Mouse (Mus musculus) gastrocnemius, postnatal 10 days (tissue): Measurements from ENCODE around the gene Noct. TPM values are rescaled to one million over a fixed set of nuclear protein-coding genes. Genes with fewer than 3 reads are reported as not detected.

Source experiments
- DNase-seq: peaks from one replicate; pipeline ENCODE4 v3.0.0; 2021; ENCODE audit warnings: mixed read lengths
- total RNA-seq, 2 experiments: library from RNA; stranded (reverse); gene quantifications; 2 replicates each; pipeline ENCODE4 v1.2.3; 2021

The Noct gene
- total RNA-seq, 2 experiments from 2014 or later = 11.0 to 14.3 TPM

DNA sequence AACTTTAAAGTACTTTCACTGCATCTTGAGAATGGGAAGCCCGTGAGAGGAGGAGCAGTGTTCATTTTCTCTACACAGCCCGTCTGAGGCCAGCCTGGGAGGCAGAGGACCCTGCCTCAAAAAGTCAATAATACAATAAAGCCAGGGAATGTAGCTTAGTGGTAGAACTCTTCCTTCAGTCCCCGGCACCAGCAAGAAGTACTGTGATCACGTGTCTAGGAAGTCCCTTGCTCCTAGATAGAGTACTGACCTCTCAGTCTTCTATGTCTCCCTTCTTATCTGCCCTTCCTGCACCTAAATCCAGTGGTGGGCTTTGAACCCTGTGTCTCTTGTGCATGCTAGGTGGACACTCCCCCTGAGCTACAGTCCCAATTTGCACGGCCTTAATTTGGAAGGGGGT is 6.6 kb downstream of the Noct start:
- DNase-seq = no peak

DNA sequence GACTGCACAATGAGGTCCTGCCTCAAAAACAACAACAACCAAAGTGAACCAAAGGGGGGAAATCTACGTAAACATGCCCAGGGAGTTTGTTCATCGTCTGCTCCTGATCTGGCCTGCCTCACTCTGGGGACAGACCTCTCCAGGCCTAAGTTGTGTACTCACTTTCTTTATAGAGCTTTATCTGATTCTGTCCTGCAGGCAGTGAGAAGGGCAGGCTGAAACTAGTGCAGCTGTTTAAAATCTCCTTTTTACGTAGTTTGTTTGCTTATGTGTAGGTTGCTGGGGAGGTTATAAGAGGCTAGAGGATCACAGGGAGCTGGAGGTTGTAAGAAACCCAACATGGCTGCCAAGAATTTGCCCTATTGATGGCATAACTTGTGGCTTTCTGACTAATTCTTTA is 7.3 kb downstream of the Noct start:
- no peak for DNase-seq

DNA sequence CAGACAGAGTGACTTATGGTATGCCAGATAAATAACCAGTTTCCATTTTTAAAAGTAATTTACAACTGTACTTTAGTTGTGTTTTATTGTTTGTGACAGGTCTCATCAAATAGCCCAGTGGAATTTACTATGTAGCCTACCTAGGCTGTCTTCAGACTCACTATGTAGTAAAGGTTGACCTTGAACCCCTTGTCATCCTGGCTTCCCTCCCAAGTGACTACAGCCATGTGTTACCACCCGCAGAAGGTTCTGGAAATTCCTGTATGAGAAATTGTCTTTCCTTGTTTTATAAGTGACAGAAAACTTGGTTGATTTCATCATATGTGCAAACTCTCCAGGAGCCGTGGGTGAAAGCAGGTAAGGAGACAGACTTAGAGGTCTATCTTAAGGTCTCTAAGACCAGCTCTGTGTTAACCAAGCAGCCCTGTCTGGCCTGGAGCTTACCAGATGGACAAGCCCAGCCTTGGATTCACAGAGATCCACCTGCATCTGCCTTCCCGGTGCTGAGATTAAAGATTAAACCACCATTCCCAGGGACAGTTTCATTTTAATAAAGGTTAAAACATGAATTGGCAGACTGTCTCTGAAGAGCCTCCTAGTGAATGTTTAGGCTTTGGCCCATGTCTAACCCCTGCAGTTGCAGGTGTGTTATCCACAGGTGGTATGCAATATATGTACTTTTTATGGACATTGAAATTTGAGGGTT is 8.1 kb downstream of the Noct start:
- DNase-seq = no peak

DNA sequence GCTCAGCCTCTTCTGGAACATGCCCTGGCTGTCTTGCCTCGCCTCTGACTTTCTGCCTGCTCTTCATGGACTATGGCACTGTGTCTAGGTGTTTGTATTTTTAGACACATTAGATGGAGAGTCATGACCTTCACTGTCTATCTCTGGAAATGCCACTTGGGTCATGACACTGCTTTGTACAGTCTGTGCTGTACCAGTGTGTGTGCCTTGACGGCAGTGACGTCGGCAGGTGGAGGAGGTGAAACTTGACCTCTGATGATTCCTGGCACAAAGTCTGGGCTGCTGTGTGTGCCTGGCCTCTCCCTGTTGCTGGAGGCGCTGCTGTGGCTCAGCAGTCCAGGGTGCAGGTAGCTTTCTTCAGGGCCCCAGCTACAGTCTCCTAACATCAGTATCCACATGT is 9.2 kb downstream of the Noct start:
- no peak for DNase-seq

- peak; percentile 88 for DNase-seq
Measured at GRCm38 (mm10) chr3:51233918-51234751, 9.9 kb downstream of the Noct start.

GRCm38 (mm10) chr3:51234752-51235055 is 10.5 kb downstream of the Noct start:
- no peak for DNase-seq

GRCm38 (mm10) chr3:51238515-51238914 is 14.3 kb downstream of the Noct start:
- DNase-seq = no peak

- no peak for DNase-seq
Measured at GRCm38 (mm10) chr3:51239541-51239940, 15.3 kb downstream of the Noct start.

- DNase-seq = no peak
Measured at GRCm38 (mm10) chr3:51247704-51248103, 23.5 kb downstream of the Noct start.

DNA sequence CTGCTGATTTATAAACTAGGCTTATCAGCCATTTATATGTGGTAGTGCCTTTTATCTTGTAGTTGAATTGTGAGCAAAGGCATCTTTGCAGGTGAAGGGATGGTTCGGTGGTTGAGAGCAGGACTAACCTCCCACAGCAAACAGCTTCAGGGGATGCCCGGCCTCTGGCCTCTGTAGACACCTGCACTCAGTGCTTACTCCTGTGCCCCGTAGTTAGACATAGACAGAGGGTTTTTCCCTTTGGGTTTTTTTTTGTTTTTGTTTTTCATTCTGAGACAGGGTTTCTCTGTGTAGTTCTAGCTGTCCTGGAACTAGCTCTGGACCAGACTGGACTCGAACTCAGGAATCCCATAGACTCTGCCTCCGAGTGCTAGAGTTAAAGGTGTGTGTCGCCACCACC is 24.4 kb downstream of the Noct start:
- DNase-seq = no peak

DNA sequence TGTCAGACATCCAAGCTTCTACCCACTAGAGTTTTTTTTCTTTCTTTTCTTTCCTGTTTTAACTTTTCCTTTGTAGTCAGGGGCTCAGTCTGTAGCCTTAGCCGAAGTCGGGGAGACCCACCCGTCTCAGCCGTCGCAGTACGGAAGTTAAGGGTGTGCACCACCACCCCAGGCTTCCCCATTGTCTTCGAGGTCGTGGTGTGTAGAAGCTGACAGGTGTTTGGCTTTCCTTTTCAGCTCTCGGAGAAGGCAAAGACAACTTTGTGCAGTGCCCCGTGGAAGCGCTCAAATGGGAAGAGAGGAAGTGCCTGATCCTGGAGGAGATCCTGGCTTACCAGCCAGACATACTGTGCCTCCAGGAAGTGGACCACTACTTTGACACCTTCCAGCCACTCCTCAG is 25.2 kb downstream of the Noct start:
- DNase-seq = no peak

GRCm38 (mm10) chr3:51249866-51250265 is 25.6 kb downstream of the Noct start:
- no peak for DNase-seq

DNA sequence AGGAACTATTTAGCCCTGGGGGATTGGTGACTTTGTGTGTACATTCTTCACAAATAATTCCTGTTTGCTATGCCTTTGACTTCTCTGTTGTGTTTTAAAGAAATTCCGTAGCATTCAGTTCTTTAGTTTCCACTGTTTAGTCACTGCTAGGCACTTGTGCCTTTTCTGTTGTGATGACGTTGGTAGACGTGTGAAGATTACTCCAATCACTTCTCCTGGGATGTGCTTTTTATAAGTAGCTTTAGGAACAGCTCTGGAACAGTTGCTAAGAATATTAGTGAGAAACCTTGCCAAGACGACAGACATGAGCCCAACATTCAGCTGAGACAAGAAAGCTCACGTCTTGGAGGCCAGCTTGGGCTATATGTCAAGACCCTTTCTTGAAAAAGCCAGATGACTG is 26.8 kb downstream of the Noct start:
- no peak for DNase-seq

DNA sequence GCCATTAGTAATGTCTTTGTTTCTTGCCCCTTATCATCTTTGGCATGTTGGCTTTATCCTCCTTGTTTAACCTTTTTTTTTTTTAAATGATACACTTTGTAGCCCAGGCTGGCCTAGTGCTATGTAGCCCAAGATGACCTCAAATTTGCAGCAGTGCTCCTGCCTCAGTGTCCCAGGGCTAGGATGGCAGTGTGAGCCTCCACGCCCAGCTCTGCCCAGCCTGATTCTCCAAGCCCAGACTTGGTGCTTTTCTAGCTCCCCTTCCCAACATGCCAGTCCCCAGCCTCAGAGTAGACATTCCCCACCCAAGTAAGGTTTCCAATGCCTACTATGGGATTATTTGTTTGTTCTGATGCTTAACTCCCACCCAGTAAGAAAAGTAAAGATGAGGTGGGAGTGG is 28.0 kb downstream of the Noct start:
- no peak for DNase-seq

- no peak for DNase-seq
Measured at GRCm38 (mm10) chr3:51252689-51253402, 28.6 kb downstream of the Noct start.

GRCm38 (mm10) chr3:51254784-51255183 is 30.5 kb downstream of the Noct start:
- no peak for DNase-seq

DNA sequence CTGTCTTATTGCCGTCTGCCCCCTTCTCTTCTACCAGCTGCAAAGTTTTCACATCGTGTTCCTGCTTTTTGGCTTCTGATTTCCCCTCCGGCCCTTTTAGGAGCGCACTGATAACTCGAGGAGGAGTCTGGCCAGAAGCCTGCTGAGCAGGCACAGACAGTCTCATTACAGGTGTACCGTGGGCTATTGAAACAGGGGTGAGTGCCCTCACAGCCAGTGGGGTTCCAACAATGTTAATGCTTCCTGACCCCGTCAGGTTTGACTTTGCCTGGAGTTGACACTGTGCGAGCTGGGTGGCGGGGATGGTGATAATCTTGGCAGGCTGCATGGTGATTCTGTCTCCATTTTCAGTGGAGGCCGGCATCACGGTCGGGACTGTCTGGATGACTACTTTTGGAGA is 32.2 kb downstream of the Noct start:
- DNase-seq = no peak

GRCm38 (mm10) chr3:51258070-51258469 is 33.8 kb downstream of the Noct start:
- no peak for DNase-seq

DNA sequence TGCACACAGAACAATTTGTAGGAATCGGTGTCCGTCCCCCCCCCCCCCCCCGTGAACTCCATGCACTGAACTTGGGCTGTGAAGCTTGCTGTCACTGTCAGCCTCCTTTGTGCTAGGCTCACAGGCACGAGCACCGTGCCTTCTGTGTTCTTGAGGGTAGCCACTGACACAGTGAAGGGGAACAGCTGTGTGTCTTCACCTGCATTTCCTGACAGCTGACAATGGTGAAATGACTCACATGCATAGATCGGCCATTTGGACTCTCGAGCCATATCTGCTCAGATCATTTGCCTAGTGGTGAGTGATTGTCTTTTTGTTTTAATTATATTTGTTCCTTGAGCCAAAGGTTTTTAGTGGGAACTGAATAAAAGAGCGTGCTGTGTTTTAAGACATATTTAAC is 38.7 kb downstream of the Noct start:
- no peak for DNase-seq

DNA sequence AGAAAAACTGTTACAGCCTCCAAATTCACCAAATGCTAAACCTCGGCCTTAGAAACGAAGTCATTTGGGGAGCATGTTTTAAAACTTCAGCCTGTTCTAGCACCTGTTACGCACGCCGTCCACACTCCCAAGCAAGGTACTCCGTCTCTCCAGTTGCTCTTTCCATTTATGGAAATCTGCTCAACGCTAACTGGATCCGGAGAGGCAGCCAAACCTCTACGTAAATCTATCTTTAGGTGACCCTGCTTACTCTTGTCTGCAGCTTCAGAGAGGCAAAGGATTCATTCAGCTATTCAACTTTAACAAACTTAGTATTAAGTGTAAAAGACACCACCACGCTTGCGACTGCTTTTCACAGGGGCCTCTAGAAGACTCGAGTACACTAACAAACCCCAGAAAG is 44.2 kb downstream of the Noct start:
- DNase-seq = no peak

DNA sequence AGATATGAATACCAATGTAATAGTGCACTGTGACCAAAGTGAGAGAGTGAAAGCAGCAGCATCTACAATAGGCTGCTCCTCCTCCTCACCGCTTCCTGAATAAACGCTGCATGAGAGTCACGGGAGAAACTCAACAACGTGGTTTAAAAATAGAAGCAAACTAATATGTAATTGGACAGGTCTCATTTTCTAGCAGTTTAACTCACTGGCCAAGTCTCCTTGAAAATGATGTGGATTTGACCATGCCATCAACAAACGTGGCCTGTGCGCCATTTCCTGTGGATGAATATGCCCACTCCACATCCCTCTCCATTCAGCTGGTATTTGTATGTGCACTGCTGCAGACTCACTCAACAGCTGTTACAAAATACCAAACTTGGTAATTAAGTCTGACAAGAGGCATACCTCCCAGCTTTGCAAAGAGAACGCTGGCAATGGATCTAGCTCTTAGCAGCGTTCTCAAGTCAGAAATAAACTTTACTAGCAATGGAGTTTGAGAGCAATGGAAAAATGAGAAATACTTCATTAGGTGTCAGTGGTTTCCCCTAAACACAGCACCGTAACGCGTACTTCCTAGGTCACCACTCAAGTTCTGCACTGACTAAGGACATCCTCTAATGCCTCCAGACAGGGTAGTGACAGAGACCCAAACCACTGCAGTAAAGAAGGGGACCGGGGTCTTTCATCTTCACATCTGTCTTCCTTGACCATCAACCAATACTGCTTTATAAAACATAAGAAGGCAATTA is 46.0 kb downstream of the Noct start:
- DNase-seq = no peak

GRCm38 (mm10) chr3:51275956-51276398 is 51.7 kb downstream of the Noct start:
- DNase-seq = peak; percentile 91
